Mouse (Mus musculus): ENCODE data around the gene Dnah14.

DNA sequence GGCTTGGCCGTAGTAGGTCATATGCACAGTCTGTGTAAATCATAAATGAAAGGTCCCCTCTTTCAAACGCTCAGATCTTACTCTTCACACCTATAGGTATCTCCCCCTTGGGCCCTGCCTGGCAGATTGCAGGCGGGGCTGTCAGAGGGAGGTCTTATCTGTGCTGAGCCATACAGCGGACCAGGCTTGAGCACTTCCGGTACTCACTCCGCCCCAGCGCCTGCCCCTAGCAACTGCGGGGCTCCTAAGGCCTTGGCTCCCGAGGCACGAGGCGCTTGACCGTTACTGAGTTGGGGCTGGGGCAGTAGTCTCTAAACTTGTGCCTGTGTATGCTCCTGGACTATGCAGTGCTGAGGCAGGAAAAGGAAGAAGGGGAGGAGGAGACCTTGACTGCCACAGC is at the start of gene Dnah14:
- TF ChIP-seq CTCF (IDR thresholded peaks at IDR 0.05; ENCODE audit: insufficient read depth, low read depth, low read length) (no peak), POLR2A (IDR thresholded peaks at IDR 0.05; ENCODE audit: insufficient read depth, low read depth, low read length) (no peak)
